Mouse (Mus musculus) liver, embryonic 12.5 days (tissue): ENCODE data around the gene 4930412O13Rik. TPM values are rescaled to one million over a fixed set of nuclear protein-coding genes. Genes with fewer than 3 reads are reported as not detected.

Experiments
- ATAC-seq: fragments of 200-750 bp; cut with Nextera tagmentation; 2 replicates; pipeline ENCODE4 v1.8.0; 2017; ENCODE audit warnings: moderate number of reproducible peaks, mild to moderate bottlenecking, moderate library complexity
- H3K27ac ChIP-seq: fragments of 300-500 bp; sonication (generic); 2 replicates; pipeline ENCODE4 v1.5.1; 2016; ENCODE audit warnings: mild to moderate bottlenecking
- H3K27me3 ChIP-seq: fragments of 300-500 bp; sonication (generic); replicated peaks from 2 replicates; pipeline ENCODE4 v1.6.1; 2016; ENCODE audit warnings: mild to moderate bottlenecking, moderate library complexity
- H3K36me3 ChIP-seq: fragments of 300-500 bp; sonication (generic); 2 replicates; pipeline ENCODE4 v1.6.1; 2016; ENCODE audit warnings: mild to moderate bottlenecking, moderate library complexity
- H3K4me1 ChIP-seq: fragments of 300-500 bp; sonication (generic); 2 replicates; pipeline ENCODE4 v1.6.1; 2016
- H3K4me2 ChIP-seq: fragments of 300-500 bp; sonication (generic); 2 replicates; pipeline ENCODE4 v1.6.1; 2016; ENCODE audit warnings: mild to moderate bottlenecking, moderate library complexity
- H3K4me3 ChIP-seq: fragments of 300-500 bp; sonication (generic); 2 replicates; pipeline ENCODE4 v1.5.1; 2016; ENCODE audit warnings: mild to moderate bottlenecking, moderate library complexity
- H3K9ac ChIP-seq: fragments of 300-500 bp; sonication (generic); 2 replicates; pipeline ENCODE4 v1.6.1; 2016; ENCODE audit warnings: mild to moderate bottlenecking, moderate library complexity
- H3K9me3 ChIP-seq: fragments of 300-500 bp; sonication (generic); replicated peaks from 2 replicates; pipeline ENCODE4 v1.6.1; 2016; ENCODE audit warnings: mild to moderate bottlenecking, moderate library complexity
- WGBS: fragments of 180-500 bp; shearing (Covaris S2); methylation state at CpG from one replicate; pipeline ENCODE4 v1.1.7; 2016; ENCODE audit not compliant: insufficient replicate concordance; 5-methylcytosine and 5-hydroxymethylcytosine counted together
- polyA plus RNA-seq: library from polyadenylated mRNA; unstranded; fragments of >200 nt; fragmentation: Nextera tagmentation; extraction: Ambion mirVana; gene quantifications from 2 replicates; pipeline ENCODE4 v1.2.1, GENCODE M21; 2016

Gene 4930412O13Rik
- polyA plus RNA-seq, 1 experiment from 2014 or later, result not detected

- no peak overlapping the region for H3K9ac ChIP-seq
- under 1% methylated on average over 39 of the region's 39 CpGs for WGBS
- H3K9me3 ChIP-seq, result no peaks in the 10 kb centered on the region
- no peaks in the 10 kb centered on the region for H3K36me3 ChIP-seq
- H3K27me3 ChIP-seq, result peaks cover 100% of the 10 kb centered on the region
- peak overlapping the region; percentile 47 for H3K4me2 ChIP-seq
- no peak for ATAC-seq
- no peak overlapping the region for H3K27ac ChIP-seq
- peaks cover 27% of the 10 kb centered on the region; the same call in 1 of the 2 replicates for H3K4me1 ChIP-seq
- peak overlapping the region; percentile 37 for H3K4me3 ChIP-seq
Measured at GRCm38 (mm10) chr2:9882371-9882925, 1.4 kb downstream of the 4930412O13Rik start.

DNA sequence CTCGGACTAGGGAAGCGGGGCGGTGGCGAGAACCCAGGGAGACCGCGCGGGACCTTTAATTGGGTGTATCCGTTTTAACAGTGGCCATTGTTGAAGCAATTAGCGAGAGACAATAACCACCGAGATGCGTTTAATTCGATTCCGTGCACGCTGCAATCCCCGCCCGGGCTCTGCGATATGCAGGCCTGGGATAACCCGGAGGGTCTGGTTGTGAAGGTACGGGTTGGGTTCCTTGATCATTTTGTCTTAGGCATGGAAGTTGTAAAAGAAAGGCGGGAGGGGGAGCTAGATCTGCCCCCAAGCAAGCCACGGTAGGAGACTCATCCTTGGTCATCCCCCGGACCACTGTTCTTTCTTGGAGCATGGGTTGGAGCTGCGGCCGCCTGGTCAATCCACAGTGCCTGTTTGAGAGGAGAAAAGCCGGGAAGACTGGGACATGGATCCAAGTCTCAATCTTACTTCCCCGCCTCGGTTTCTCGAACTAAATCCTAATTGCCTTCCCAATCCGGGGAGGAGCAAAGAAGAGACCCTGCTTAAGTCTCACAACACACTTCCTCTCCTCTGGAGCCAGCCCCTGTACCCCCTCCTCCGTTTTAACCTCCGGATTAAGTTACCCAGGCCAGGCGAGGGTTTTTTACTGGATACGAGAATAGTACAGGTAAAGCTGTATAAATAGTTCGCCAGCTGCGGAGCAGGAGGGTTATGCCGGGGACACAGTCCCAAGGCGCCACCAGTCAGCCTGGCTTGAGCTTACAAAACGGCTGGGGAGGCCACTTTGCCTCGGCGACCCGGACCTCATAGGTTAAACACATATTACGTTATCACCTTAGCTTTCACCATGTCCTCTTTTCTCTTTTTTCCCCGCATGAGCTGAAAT lies 2.1 kb downstream of the 4930412O13Rik start:
- under 1% methylated on average over 43 of the region's 43 CpGs for WGBS
- H3K9ac ChIP-seq, result no peak overlapping the region
- no peak for ATAC-seq

GRCm38 (mm10) chr2:9883803-9884532 lies 2.9 kb downstream of the 4930412O13Rik start:
- H3K4me1 ChIP-seq, result peaks cover 22% of the 10 kb centered on the region; the same call in 1 of the 2 replicates
- ATAC-seq, result no peak
- peak overlapping the region; percentile 47 for H3K4me2 ChIP-seq
- no peaks in the 10 kb centered on the region for H3K36me3 ChIP-seq
- H3K27ac ChIP-seq, result no peak overlapping the region
- no peaks in the 10 kb centered on the region for H3K9me3 ChIP-seq
- WGBS, result 3% methylated on average over 27 of the region's 27 CpGs
- H3K9ac ChIP-seq, result no peak overlapping the region
- peak overlapping the region; percentile 37 for H3K4me3 ChIP-seq
- peaks cover 100% of the 10 kb centered on the region for H3K27me3 ChIP-seq

More for the DNA sequence above, 2.1 kb downstream of the 4930412O13Rik start:
- peaks cover 23% of the 10 kb centered on the region; the same call in 1 of the 2 replicates for H3K4me1 ChIP-seq
- H3K9me3 ChIP-seq, result no peaks in the 10 kb centered on the region
- no peak overlapping the region for H3K27ac ChIP-seq
- peaks cover 100% of the 10 kb centered on the region for H3K27me3 ChIP-seq
- peak overlapping the region; percentile 47 for H3K4me2 ChIP-seq
- peak overlapping the region; percentile 37 for H3K4me3 ChIP-seq
- H3K36me3 ChIP-seq, result no peaks in the 10 kb centered on the region

DNA sequence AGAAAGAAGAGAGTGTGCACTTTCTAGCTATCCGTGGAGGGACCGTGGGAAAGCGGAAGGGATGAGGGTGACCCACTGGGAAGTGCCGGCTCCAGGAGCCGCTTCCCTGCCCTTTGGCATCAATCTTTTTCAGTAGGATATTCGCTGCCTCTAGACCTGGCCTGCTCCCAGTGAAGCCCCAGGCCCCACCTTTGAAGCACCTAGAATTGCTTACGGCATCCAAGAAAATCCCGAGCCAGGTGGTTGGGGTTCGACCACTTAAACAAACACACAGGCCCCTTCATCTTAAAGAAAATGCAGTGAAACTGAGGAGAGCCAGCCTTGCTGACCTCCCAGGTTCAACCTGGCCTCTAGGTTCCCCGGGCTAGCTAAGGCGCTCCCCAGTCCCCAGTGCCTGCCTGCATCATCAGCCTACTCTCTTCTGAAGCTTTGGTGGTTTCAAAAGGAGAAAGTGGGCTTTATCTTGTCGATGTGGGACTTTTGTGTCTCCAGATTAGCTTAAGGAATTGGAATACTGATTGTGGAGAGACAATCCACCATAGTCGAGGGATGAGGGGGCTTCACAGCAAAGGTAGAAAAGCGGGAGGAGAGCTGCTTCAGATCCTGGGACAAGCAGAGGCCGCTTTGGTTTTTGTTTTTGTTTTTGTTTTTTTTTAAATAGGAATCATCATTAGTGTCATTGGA lies 3.6 kb downstream of the 4930412O13Rik start:
- no peak for ATAC-seq
- Histone ChIP-seq H3K4me2 (peak overlapping the region; percentile 47; the same call in 1 of the 2 replicates), H3K4me1 (peaks cover 28% of the 10 kb centered on the region), H3K27ac (no peak overlapping the region), H3K27me3 (peaks cover 100% of the 10 kb centered on the region), H3K4me3 (no peak overlapping the region), H3K36me3 (no peaks in the 10 kb centered on the region), H3K9me3 (no peaks in the 10 kb centered on the region), H3K9ac (no peak overlapping the region)
- WGBS, result 13% methylated on average over 15 of the region's 15 CpGs

DNA sequence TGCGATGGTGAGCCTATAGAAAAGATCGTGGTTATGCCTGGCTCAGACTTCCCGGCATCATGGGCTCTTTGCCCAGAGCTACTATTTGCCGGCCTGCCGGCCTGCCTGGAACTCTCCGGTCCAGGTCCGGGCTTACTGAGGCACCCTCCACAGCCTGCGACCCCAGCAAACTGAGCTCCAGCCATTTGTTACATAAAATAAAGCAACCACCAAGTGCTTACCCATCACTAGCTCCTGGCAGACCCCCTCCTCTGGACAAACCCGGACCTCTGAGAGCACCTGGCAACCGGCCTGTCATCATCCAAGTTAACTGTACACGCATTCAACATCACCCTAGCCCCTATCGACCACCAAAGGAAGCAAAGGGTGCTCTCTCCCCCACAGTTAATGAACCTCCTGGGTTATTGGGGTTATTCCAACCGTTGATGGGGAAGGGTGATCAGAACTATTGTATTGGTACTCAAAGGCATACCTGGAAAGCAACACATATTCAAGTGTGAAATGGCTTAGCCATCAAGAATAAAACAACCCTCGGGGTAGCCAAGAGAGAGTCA lies 4.2 kb downstream of the 4930412O13Rik start:
- H3K27me3 ChIP-seq, result peaks cover 100% of the 10 kb centered on the region
- ATAC-seq, result no peak
- 17% methylated on average over 14 of the region's 14 CpGs for WGBS
- H3K4me2 ChIP-seq, result no peak overlapping the region
- no peak overlapping the region for H3K4me3 ChIP-seq
- peaks cover 29% of the 10 kb centered on the region for H3K4me1 ChIP-seq
- no peak overlapping the region for H3K9ac ChIP-seq
- no peak overlapping the region for H3K27ac ChIP-seq
- H3K9me3 ChIP-seq, result no peaks in the 10 kb centered on the region
- H3K36me3 ChIP-seq, result no peaks in the 10 kb centered on the region

- peaks cover 27% of the 10 kb centered on the region for H3K4me1 ChIP-seq
- H3K36me3 ChIP-seq, result no peaks in the 10 kb centered on the region
- ATAC-seq, result no peak
- no peak overlapping the region for H3K9ac ChIP-seq
- WGBS, result 41% methylated on average over 3 of the region's 3 CpGs
- H3K27me3 ChIP-seq, result peaks cover 100% of the 10 kb centered on the region
- no peaks in the 10 kb centered on the region for H3K9me3 ChIP-seq
- H3K27ac ChIP-seq, result no peak overlapping the region
- no peak overlapping the region for H3K4me2 ChIP-seq
- H3K4me3 ChIP-seq, result no peak overlapping the region
Measured at GRCm38 (mm10) chr2:9886031-9886430, 5.0 kb downstream of the 4930412O13Rik start.

DNA sequence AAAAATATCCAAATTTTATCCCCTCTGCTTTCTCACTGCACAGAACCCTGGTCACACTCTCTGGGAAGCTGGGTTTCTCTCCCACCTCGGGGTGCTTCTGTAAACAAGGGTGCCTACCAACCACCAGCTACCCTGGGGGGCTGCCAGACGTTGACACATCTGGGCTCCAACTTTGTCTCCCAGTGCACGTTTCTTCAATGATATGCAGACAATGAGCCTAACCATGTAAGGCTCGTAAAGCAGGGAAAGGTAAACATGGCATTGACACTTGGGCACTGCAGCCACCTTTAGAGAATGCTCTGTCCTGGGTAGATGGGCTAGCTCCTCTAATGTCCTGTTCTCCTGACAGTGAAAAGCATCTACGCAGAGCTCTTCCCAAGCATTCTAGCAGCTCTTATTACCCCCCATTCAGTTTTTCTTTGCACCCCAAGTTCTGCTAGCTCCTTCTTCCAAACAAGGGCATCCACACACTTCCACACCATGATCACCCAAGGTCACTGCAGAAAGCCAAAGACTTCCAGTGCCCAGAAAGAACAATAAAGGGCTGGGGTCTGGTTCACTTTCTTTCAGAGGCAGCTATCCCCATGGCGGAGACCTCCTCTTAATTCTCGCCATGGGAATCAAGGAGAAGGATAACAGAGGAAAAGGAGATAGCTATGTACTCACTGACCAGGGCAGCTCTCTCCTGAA lies 6.0 kb downstream of the 4930412O13Rik start:
- 13% methylated on average over 7 of the region's 7 CpGs for WGBS
- Histone ChIP-seq H3K9me3 (no peaks in the 10 kb centered on the region), H3K4me2 (no peak overlapping the region), H3K36me3 (no peaks in the 10 kb centered on the region), H3K4me1 (peaks cover 20% of the 10 kb centered on the region), H3K9ac (no peak overlapping the region), H3K4me3 (no peak overlapping the region), H3K27me3 (peaks cover 97% of the 10 kb centered on the region), H3K27ac (no peak overlapping the region)
- no peak for ATAC-seq

- ATAC-seq, result no peak
- Histone ChIP-seq H3K4me1 (peaks cover 15% of the 10 kb centered on the region), H3K4me2 (no peak overlapping the region), H3K27ac (no peak overlapping the region), H3K36me3 (no peaks in the 10 kb centered on the region), H3K9me3 (no peaks in the 10 kb centered on the region), H3K4me3 (no peak overlapping the region), H3K9ac (no peak overlapping the region), H3K27me3 (peaks cover 97% of the 10 kb centered on the region)
- 2% methylated on average over 7 of the region's 7 CpGs for WGBS
Measured at GRCm38 (mm10) chr2:9887636-9888035, 6.6 kb downstream of the 4930412O13Rik start.

- no peaks in the 10 kb centered on the region for H3K9me3 ChIP-seq
- WGBS, result under 1% methylated on average over 30 of the region's 30 CpGs
- H3K27me3 ChIP-seq, result peaks cover 97% of the 10 kb centered on the region
- ATAC-seq, result peak; percentile 75
- H3K36me3 ChIP-seq, result no peaks in the 10 kb centered on the region
- H3K9ac ChIP-seq, result no peak within 1 kb of the TSS
- H3K4me1 ChIP-seq, result peaks cover 13% of the 10 kb centered on the region
- H3K4me3 ChIP-seq, result peak within 1 kb of the TSS; percentile 40
- H3K27ac ChIP-seq, result no peak within 1 kb of the TSS
- peak within 1 kb of the TSS; percentile 67 for H3K4me2 ChIP-seq
Measured at GRCm38 (mm10) chr2:9888913-9889650, 8.0 kb downstream of the 4930412O13Rik start, which contains the start of gene 9230102O04Rik. 9230102O04Rik (minus strand) TSS chr2:9889540.

DNA sequence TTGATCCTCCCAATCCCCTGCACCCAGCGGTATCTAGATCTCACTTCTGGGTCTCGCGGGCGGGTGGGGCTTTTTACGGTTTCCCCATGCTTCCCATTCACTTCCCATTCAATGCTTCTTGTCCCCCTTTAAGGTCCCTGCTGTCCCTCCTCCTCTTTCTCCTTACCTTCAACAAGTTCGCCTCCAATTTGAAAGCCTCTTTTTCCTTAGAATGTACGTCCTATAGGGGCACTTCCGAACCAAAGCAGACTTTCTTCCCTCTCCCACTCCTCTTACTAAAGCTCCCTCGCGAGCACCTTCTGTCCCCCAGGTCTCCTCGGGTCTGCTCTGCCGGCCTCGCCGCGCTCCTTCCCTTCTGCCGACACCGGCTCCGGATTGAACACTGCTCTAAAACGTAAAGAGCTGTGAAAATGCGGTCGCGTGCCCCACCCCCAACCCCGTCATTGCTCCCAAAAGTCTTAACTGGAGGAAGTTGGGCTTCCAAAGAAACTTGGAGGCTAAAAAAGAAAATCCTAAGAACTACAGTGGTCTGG lies 8.7 kb downstream of the 4930412O13Rik start, which contains the start of gene Gata3:
Gata3 (minus strand) TSS at position 384 of the 533 bp plus-strand sequence.
- ATAC-seq, result peak; percentile 70
- H3K9me3 ChIP-seq, result no peaks in the 10 kb centered on the region
- no peak within 1 kb of the TSS for H3K27ac ChIP-seq
- WGBS, result 2% methylated on average over 23 of the region's 23 CpGs
- peaks cover 97% of the 10 kb centered on the region for H3K27me3 ChIP-seq
- peak within 1 kb of the TSS; percentile 40 for H3K4me3 ChIP-seq
- peaks cover 13% of the 10 kb centered on the region for H3K4me1 ChIP-seq
- peak within 1 kb of the TSS; percentile 67 for H3K4me2 ChIP-seq
- no peaks in the 10 kb centered on the region for H3K36me3 ChIP-seq
- H3K9ac ChIP-seq, result no peak within 1 kb of the TSS
